Comparison of ENCODE assay signal across 11 mouse cellular contexts in the genomic region with DNA sequence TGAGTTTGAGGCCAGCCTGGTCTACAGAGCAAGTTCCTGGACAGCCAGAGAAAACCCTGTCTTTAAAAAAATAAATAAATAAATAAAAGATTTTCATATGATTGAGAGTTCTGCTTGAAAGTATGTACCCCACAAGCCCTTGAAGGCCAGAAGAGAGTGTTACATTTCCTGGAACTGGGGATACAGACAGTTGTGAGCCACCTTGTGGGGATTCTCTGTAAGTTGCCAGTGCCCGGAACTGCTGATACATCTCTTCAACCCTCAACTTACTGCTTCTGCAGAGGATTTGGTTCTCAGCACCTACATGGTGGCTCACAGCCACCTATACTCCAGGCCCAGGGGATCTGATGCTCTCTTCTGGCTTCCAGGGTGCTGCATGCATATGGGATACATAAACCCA. TPM values are rescaled to one million over a fixed set of nuclear protein-coding genes. Genes with fewer than 3 reads are reported as not detected.
DNase-seq lines count a peak whose midpoint lies in the region; ATAC-seq lines count a peak whose summit lies in the region.
"Had no signal": no experiment of that assay in that cellular context is flagged by ENCODE, and none has a peak within 500 bp of the region (broad histone marks: within the 10 kb centered on the region; RNA-seq: fewer than 3 reads in every experiment).

No protein-coding gene starts in this region.

- DNase-seq in cerebellum, adult 9-10 months: peak; percentile 52
- no peak for DNase-seq in cerebellum, adult 8-10 months
- peak; percentile 61 for DNase-seq in midbrain, embryonic 11.5 days (ENCODE audit: low spot score, missing footprints)
- peak; percentile 60 for DNase-seq in c-Kit-positive CD71-positive TER-119-negative erythroid progenitor cells, embryonic 14.5 days (ENCODE audit: low read depth)
- DNase-seq in urinary bladder, postnatal 36 days (ENCODE audit: low spot score in 2 of 2): no peak
- DNase-seq: adrenal gland, adult 2 months had no signal

- no peaks in the 10 kb centered on the region for H3K36me3 ChIP-seq in midbrain, embryonic 11.5 days (ENCODE audit: control insufficient read depth, insufficient read depth, low read length)
- no peaks in the 10 kb centered on the region for H3K36me3 ChIP-seq in midbrain, embryonic 13.5 days
- no peaks in the 10 kb centered on the region for H3K36me3 ChIP-seq in stomach, embryonic 16.5 days (ENCODE audit: control insufficient read depth, insufficient read depth, low read length)
- H3K36me3 ChIP-seq in heart, embryonic 12.5 days: no peaks in the 10 kb centered on the region
- H3K36me3 ChIP-seq: hindbrain, embryonic 12.5 days; limb, embryonic 13.5 days had no signal

- no peaks in the 10 kb centered on the region for H3K4me1 ChIP-seq in midbrain, embryonic 11.5 days (ENCODE audit: control insufficient read depth, insufficient read depth, low read length)
- H3K4me1 ChIP-seq in midbrain, embryonic 13.5 days (replicated peaks): no peaks in the 10 kb centered on the region
- H3K4me1 ChIP-seq in stomach, embryonic 16.5 days (ENCODE audit: control insufficient read depth, insufficient read depth, low read length): no peaks in the 10 kb centered on the region
- no peaks in the 10 kb centered on the region; the same call in 1 of the 2 replicates for H3K4me1 ChIP-seq in heart, embryonic 12.5 days (replicated peaks)
- H3K4me1 ChIP-seq: hindbrain, embryonic 12.5 days had no signal

- no peak overlapping the region for H3K9ac ChIP-seq in midbrain, embryonic 11.5 days (ENCODE audit: low read length)
- no peak overlapping the region for H3K9ac ChIP-seq in midbrain, embryonic 13.5 days (replicated peaks)
- no peak overlapping the region for H3K9ac ChIP-seq in stomach, embryonic 16.5 days (ENCODE audit: low read length)
- no peak overlapping the region for H3K9ac ChIP-seq in heart, embryonic 12.5 days
- H3K9ac ChIP-seq: hindbrain, embryonic 12.5 days; limb, embryonic 13.5 days had no signal

- no peak overlapping the region for H3K27ac ChIP-seq in midbrain, embryonic 11.5 days (ENCODE audit: low read depth, low read length)
- no peak overlapping the region for H3K27ac ChIP-seq in midbrain, embryonic 13.5 days
- H3K27ac ChIP-seq in stomach, embryonic 16.5 days (ENCODE audit: low read length): no peak overlapping the region
- H3K27ac ChIP-seq in heart, embryonic 12.5 days (ENCODE audit: poor library complexity, severe bottlenecking): no peak overlapping the region
- H3K27ac ChIP-seq: hindbrain, embryonic 12.5 days; limb, embryonic 13.5 days had no signal

- no peak for ATAC-seq in midbrain, embryonic 11.5 days (ENCODE audit: low FRiP score)
- no peak for ATAC-seq in midbrain, embryonic 13.5 days
- ATAC-seq in stomach, embryonic 16.5 days (ENCODE audit: insufficient read depth, low FRiP score): 0 out of 2 replicates have a peak, but pooled peaks have one; percentile 30
- no peak for ATAC-seq in heart, embryonic 12.5 days (ENCODE audit: insufficient number of reproducible peaks, low FRiP score)

- H3K27me3 ChIP-seq in midbrain, embryonic 11.5 days (ENCODE audit: control insufficient read depth, insufficient read depth, low read length): no peaks in the 10 kb centered on the region
- H3K27me3 ChIP-seq in midbrain, embryonic 13.5 days: no peaks in the 10 kb centered on the region
- H3K27me3 ChIP-seq in stomach, embryonic 16.5 days (ENCODE audit: control insufficient read depth, insufficient read depth, low read length): no peaks in the 10 kb centered on the region
- H3K27me3 ChIP-seq in heart, embryonic 12.5 days (replicated peaks): no peaks in the 10 kb centered on the region
- H3K27me3 ChIP-seq: hindbrain, embryonic 12.5 days; limb, embryonic 13.5 days had no signal

- H3K4me2 ChIP-seq in midbrain, embryonic 11.5 days: no peak overlapping the region
- no peak overlapping the region for H3K4me2 ChIP-seq in midbrain, embryonic 13.5 days (replicated peaks)
- no peak overlapping the region for H3K4me2 ChIP-seq in stomach, embryonic 16.5 days (ENCODE audit: low read depth, low read length)
- H3K4me2 ChIP-seq in heart, embryonic 12.5 days: no peak overlapping the region
- H3K4me2 ChIP-seq: hindbrain, embryonic 12.5 days; limb, embryonic 13.5 days had no signal

- no peaks in the 10 kb centered on the region for H3K9me3 ChIP-seq in midbrain, embryonic 11.5 days (ENCODE audit: control insufficient read depth, low read length)
- no peaks in the 10 kb centered on the region for H3K9me3 ChIP-seq in midbrain, embryonic 13.5 days
- no peaks in the 10 kb centered on the region for H3K9me3 ChIP-seq in stomach, embryonic 16.5 days (replicated peaks; ENCODE audit: control insufficient read depth, low read length)
- H3K9me3 ChIP-seq in heart, embryonic 12.5 days (replicated peaks): 0 out of 2 replicates have a peak, but pooled peaks cover 3% of the 10 kb centered on the region
- H3K9me3 ChIP-seq: hindbrain, embryonic 12.5 days; limb, embryonic 13.5 days had no signal

- no peak overlapping the region for H3K4me3 ChIP-seq in midbrain, embryonic 11.5 days (ENCODE audit: low read depth, low read length)
- H3K4me3 ChIP-seq in midbrain, embryonic 13.5 days (replicated peaks): no peak overlapping the region
- H3K4me3 ChIP-seq in stomach, embryonic 16.5 days (replicated peaks; ENCODE audit: low read length): no peak overlapping the region
- H3K4me3 ChIP-seq in heart, embryonic 12.5 days: no peak overlapping the region
- H3K4me3 ChIP-seq: hindbrain, embryonic 12.5 days; limb, embryonic 13.5 days had no signal

- whole genome bisulfite sequencing in midbrain, embryonic 11.5 days: 80% methylated on average over 1 of the region's 1 CpGs
- WGBS in midbrain, embryonic 13.5 days: 72% methylated on average over 1 of the region's 1 CpGs
- 38% methylated on average over 1 of the region's 1 CpGs for WGBS in stomach, embryonic 16.5 days
- WGBS in heart, embryonic 12.5 days: 62% methylated on average over 1 of the region's 1 CpGs

RNA-seq across cellular contexts. Expression of gene Tab1, which starts 5.7 kb away (rescaled TPM):
- 24.9 and 29.4 TPM in 2 replicates for polyA plus RNA-seq in midbrain, embryonic 11.5 days (2014; fragmentation: Nextera tagmentation; extraction: Ambion mirVana)
- 41.1 and 43.0 TPM in 2 replicates for polyA plus RNA-seq in midbrain, embryonic 13.5 days (2015; fragmentation: Nextera tagmentation; extraction: Ambion mirVana)
- 29.3 and 35.6 TPM in 2 replicates for polyA plus RNA-seq in stomach, embryonic 16.5 days (2015; fragmentation: Nextera tagmentation; extraction: Ambion mirVana)
- 30.5 TPM in 2 replicates for polyA plus RNA-seq in heart, embryonic 12.5 days (2016; fragmentation: Nextera tagmentation; extraction: Ambion mirVana)

RNA-seq across cellular contexts. Expression of gene Rpl3, which starts 35.5 kb away (rescaled TPM):
- polyA plus RNA-seq in midbrain, embryonic 11.5 days (2014; fragmentation: Nextera tagmentation; extraction: Ambion mirVana): 1,032 and 1,053 TPM in 2 replicates
- 608 and 612 TPM in 2 replicates for polyA plus RNA-seq in midbrain, embryonic 13.5 days (2015; fragmentation: Nextera tagmentation; extraction: Ambion mirVana)
- polyA plus RNA-seq in stomach, embryonic 16.5 days (2015; fragmentation: Nextera tagmentation; extraction: Ambion mirVana): 835 and 1,068 TPM in 2 replicates
- polyA plus RNA-seq in heart, embryonic 12.5 days (2016; fragmentation: Nextera tagmentation; extraction: Ambion mirVana): 601 and 631 TPM in 2 replicates

RNA-seq across cellular contexts. Expression of gene Syngr1, which starts 36.1 kb away (rescaled TPM):
- 6.2 and 7.4 TPM in 2 replicates for polyA plus RNA-seq in midbrain, embryonic 11.5 days (2014; fragmentation: Nextera tagmentation; extraction: Ambion mirVana)
- 20.6 and 26.2 TPM in 2 replicates for polyA plus RNA-seq in midbrain, embryonic 13.5 days (2015; fragmentation: Nextera tagmentation; extraction: Ambion mirVana)
- polyA plus RNA-seq in stomach, embryonic 16.5 days (2015; fragmentation: Nextera tagmentation; extraction: Ambion mirVana): 43.1 and 55.2 TPM in 2 replicates
- 17.2 and 19.0 TPM in 2 replicates for polyA plus RNA-seq in heart, embryonic 12.5 days (2016; fragmentation: Nextera tagmentation; extraction: Ambion mirVana)

RNA-seq across cellular contexts. Expression of gene Mgat3, which starts 46.3 kb away (rescaled TPM):
- 8.0 and 10.7 TPM in 2 replicates for polyA plus RNA-seq in midbrain, embryonic 11.5 days (2014; fragmentation: Nextera tagmentation; extraction: Ambion mirVana)
- 11.4 and 12.3 TPM in 2 replicates for polyA plus RNA-seq in midbrain, embryonic 13.5 days (2015; fragmentation: Nextera tagmentation; extraction: Ambion mirVana)
- polyA plus RNA-seq in stomach, embryonic 16.5 days (2015; fragmentation: Nextera tagmentation; extraction: Ambion mirVana): 8.7 and 10.5 TPM in 2 replicates
- 1.4 TPM in 2 replicates for polyA plus RNA-seq in heart, embryonic 12.5 days (2016; fragmentation: Nextera tagmentation; extraction: Ambion mirVana)

Comparison
In these comparisons a context has a peak if more than half of its experiments do, and no peak if none do; other contexts are left out.
1. DNase-seq: peak in cerebellum, adult 9-10 months (single experiment), midbrain, embryonic 11.5 days (single experiment) and c-Kit-positive CD71-positive TER-119-negative erythroid progenitor cells, embryonic 14.5 days (single experiment); none in cerebellum, adult 8-10 months (single experiment) and urinary bladder, postnatal 36 days (0 of 2).